Mouse (Mus musculus): Measurements from ENCODE around the gene Nrbp1.

GRCm38 (mm10) chr5:31193631-31194281, 46.9 kb upstream of the Nrbp1 start:
- TF ChIP-seq CTCF (IDR thresholded peaks at IDR 0.05; ENCODE audit: low read depth), result no peak
- TF ChIP-seq EP300 (IDR thresholded peaks at IDR 0.05; ENCODE audit: low read depth), result no peak
